Mouse (Mus musculus): ENCODE data around the gene Msrb3. TPM values are rescaled to one million over a fixed set of nuclear protein-coding genes. Genes with fewer than 3 reads are reported as not detected.
A peak's percentile ranks its signal among the peaks of the same experiment; 100 is the strongest.

The Msrb3 gene
- total RNA-seq (2021): 1 to 10 TPM; 4.2 to 4.3 TPM

DNA sequence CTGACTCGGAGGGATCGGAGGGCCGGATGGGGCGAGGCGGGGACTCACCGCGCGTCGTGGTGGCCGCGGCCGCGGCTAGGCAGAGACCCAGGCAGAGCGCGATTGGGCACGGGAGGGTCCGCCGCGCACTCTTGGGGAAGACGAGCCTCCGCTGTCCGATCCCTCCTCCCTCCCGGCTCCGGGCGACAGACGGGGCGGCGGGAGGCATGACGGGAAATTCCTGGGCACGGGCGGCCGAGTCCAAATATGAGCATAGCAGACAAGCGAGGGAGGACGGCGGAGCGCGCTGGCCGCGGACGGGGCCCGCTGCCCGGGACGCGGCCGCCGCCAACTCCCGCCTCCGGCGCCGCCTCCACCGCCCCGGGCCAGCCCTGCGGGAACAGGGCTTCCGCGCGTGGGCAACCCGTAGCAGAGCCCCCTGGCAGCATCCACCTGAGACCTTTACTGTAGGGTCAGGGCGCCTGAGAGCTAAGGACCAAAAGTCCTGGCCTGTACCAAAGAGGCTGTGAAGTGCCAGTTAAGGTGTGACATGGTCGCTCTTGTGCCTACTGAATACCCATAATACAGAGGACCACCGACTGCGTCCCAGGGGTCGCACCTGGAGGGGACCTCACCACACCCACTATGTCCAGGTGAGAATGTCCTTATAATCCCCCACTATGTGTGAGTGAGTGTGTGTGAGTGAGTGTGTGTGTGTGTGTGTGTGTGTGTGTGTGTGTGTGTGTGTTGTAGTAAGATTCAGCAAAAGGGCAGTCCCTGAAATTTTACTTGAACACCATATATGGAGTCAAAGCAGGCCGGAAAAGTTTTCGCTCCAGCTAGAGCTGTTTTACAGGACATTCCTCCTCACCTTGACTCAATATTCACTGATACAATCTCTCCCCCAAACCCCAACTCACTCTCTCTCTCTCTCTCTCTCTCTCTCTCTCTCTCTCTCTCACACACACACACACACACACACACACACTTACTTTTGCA, at the start of gene Msrb3:
Gene Msrb3 (minus strand): TSS at position 317 of the 978 bp plus-strand sequence.
- peak; percentile 29 to 87 for DNase-seq (ENCODE audit: extremely low spot score in 1 of 2, low spot score in 2 of 2)
- intact Hi-C loops (cut with DNase I): no loop called here

DNA sequence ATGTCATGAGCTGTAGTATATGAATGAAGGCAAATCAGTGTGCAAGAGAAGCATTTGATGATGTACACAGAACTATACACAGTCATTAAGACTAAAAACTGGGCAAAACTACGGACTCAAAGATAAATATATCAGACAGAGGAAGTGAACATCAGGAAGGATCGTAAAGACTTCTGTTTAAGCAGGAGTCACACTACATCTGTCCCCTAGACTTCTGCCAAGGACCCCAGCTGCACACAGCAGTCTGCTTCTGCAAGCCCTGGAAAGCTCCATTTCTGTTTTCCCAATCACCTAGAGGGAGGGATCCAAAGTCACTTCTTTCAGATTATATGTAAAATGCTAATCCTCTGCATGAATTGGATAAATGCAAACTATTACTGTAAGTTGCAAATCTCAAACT, 49.6 kb upstream of the Msrb3 start:
- no peak for DNase-seq (ENCODE audit: extremely low spot score in 1 of 2, low spot score in 2 of 2)
- intact Hi-C loops (cut with DNase I): no loop called here

DNA sequence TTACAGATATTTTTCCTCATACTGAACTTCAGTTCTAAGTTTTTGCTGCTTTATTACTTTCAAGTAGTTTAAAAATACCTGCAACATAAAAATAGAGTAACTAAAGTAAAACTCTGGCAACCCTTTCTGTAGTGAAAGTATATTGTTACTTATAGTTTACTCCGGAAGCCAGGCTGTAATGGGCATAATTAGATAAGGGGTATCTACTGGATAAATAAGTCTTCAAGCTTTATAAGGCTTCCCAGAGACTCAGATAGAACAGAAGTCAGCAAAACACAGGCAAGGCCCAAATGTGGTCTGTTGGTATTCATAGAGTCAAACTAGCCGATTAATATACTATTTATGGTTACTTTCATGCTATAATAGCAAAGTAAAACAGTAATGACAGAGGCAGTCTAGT, 48.9 kb upstream of the Msrb3 start:
- intact Hi-C loops (cut with DNase I): no loop called here
- DNase-seq (ENCODE audit: extremely low spot score in 1 of 2, low spot score in 2 of 2): no peak

DNA sequence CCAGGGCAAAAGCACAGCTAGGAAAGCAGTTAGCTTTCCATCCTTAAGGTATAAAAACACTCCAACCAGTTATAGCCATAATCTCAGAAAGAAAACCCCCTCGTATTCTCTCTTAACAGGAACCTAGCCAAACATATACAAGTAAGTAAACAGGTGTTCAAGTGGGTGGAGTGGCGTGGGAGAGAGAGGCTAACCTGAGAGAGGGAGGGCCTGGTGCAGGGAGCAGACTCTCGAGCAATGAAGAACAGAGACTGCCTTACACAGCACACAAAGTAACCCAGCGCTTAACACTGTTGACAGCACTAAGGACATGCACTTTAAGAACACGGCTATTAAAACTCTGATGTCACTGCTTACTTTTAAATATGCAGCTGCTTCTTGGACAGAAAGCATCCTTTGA, 47.9 kb upstream of the Msrb3 start:
- DNase-seq (ENCODE audit: extremely low spot score in 1 of 2, low spot score in 2 of 2): no peak
- intact Hi-C loops (cut with DNase I): no loop called here

DNA sequence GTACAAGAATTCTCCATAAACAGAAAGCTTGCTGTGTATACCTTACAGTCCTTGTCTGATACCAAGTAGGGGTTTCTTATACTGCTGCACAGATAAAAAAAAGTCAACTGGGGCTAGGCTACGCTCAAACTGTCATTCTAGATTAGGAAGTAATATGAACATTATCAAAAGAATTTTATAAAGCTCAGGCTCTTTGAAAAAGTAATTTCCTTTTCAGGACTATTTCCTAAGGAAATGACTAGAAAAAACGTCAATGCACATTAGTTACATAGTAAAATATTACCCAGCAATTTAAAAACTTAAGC, 40.0 kb upstream of the Msrb3 start:
- intact Hi-C loops (cut with DNase I): loop anchor here (5.0 kb wide), 3 partner anchors 38 to 318 kb away; partner anchors contain the start of genes Lemd3 and Wif1

DNA sequence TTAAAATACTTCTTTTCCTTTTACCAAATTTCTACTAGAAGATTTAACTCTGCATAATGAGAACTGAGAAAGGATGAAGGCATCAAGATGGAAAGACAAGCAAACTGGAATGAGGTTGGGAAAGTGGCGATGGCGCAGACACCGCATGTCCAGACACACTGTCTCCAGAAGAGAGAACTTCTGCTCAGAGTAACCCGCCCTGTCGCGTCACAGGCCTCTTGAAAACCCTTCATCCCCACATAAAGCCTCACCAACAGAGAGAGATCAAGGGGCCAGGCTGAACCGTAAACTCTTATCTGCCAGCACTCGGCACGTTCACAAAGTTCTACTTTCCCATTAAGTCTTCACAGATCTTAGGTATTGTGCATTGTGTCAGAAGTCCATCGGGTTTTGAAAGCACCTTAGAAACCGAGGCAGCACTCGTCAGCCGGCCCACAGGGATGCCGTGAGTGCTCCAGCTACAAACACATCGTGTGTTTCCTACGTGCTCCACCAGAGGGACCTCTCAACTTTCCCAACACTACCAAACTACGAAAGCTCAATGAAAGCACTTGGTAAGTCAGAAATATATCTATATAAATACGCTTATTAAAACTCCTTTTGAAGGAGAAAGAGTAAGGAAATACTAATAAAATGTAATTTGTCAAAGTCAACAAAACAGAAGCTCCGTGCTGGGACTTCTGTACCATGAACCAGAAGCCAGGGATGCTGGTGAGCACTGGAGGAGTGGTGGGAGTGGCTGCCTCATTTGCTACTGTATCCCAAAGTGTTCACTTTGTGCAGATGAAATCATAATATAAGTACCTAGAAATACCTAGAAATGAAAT, 39.4 kb upstream of the Msrb3 start:
- intact Hi-C loops (cut with DNase I): loop anchor here (5.0 kb wide), 3 partner anchors 39 to 319 kb away; partner anchors contain the start of genes Lemd3 and Wif1
- peak; percentile 43 to 45 for DNase-seq (ENCODE audit: extremely low spot score in 1 of 2, low spot score in 2 of 2)

More for the DNA sequence above, 40.0 kb upstream of the Msrb3 start:
- no peak for DNase-seq (ENCODE audit: extremely low spot score in 1 of 2, low spot score in 2 of 2)

DNA sequence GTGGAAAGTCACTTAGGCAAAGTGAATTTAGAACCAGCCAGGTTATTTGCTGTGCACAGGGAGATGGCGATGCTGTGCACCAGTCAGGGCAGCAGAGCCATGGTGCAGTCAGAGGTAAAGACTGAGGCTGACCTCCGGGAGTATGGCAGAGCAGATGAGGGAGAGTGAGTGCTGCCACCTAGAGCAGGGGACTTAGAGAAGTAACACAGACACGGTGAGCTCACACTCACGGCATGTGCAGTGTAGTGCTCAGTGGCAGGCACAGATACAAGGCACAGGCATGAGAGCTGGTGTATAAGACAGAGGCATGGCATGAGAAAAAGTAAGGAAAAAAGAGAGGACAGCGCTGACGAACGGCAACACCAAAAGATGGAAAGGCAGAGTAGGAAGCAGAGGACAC, 30.6 kb upstream of the Msrb3 start:
- DNase-seq (ENCODE audit: extremely low spot score in 1 of 2, low spot score in 2 of 2): no peak
- intact Hi-C loops (cut with DNase I): no loop called here

DNA sequence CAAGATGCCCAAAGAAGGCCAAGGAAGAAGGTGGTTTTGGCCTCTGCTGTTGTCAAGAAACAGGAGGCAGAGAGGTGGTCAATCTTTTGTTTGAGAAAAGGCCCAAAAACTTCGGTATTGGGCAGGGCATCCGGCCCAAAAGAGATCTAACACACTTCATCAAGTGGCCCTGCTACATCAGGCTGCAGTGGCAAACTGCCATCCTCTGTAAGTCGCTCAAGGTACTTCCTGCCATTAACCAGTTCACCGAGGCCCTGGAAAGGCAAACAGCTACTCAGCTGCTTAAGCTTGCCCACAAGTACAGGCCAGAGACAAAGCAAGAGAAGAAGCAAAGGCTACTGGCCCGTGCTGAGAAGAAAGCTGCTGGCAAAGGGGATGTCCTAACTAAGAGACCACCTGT, 29.3 kb upstream of the Msrb3 start:
- no peak for DNase-seq (ENCODE audit: extremely low spot score in 1 of 2, low spot score in 2 of 2)
- intact Hi-C loops (cut with DNase I): no loop called here

DNA sequence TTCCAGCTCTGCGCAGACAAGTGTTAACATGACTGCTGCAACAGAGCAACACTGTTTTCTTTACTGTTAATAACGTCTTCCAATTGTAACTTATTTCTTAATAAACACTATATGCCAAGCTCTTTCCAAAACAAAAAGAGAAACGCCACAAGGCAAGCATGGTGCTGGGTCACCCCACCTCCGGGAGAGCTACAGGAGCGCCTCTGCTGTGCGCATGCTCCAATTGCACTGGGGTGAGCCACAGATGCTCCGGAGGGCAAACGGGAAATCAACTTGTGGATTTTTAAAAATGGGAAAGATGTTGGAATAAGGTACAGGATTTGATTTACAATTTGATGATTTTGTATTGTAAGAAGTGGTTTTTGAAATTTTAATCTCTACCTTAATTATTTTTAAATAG, 27.3 kb upstream of the Msrb3 start:
- DNase-seq (ENCODE audit: extremely low spot score in 1 of 2, low spot score in 2 of 2): no peak
- intact Hi-C loops (cut with DNase I): no loop called here

DNA sequence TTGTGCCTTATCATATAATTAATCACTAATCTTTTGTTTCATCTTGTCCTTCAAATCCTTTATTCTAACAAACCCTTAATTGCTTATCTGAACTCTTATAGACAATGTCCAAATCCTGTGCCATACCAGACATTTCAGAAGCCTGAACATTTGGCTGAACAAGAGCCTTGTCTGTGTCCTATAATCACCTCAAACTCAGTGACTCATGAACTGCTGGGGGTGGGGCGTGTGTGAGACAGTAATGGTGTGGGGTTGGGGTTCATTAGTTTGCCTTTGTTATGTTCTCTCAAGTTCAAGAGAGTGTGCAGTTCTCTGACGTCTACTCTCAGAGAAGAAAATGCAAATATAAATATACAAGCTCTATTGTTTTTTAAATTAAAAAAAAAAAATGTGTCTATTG, 22.6 kb upstream of the Msrb3 start:
- intact Hi-C loops (cut with DNase I): no loop called here
- no peak for DNase-seq (ENCODE audit: extremely low spot score in 1 of 2, low spot score in 2 of 2)

DNA sequence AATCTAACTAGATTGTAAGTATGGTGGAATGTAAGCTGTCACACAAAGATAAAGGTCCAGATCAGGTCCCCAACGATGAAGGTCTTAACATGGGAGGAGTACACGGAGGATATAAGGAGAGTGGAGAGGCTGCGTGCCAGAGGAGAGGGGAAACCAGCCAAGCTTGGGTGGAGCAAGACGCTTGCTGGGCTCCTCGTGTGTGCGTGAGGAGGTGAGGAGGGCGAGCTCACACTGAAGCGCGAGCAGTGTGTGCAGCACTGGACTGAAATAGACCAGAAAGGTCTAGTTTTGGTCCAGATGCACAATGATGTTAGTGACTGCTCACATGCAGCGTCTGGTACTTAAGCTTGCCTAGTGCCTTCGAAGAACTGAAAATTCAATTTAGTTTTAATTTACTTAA, 21.7 kb upstream of the Msrb3 start:
- no peak for DNase-seq (ENCODE audit: extremely low spot score in 1 of 2, low spot score in 2 of 2)
- intact Hi-C loops (cut with DNase I): no loop called here

DNA sequence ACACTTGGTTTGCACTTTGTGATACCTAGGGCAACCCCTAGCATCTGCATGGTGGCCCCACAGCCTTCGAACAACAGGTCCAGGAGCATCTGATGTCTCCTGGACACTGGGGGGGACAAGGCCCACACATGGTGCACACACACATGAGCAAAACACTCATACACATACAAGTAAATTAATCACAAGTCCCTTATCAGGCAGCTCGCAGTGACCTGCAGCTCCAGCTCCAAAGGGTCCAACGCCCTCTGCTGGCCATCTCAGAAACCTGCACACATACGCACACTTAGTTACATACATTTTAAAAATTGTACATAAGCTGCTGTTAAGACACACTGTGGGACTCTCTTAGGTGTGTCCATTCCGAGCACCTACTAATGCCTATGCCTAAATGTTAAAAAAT, 17.3 kb upstream of the Msrb3 start:
- intact Hi-C loops (cut with DNase I): no loop called here
- DNase-seq (ENCODE audit: extremely low spot score in 1 of 2, low spot score in 2 of 2): no peak

DNA sequence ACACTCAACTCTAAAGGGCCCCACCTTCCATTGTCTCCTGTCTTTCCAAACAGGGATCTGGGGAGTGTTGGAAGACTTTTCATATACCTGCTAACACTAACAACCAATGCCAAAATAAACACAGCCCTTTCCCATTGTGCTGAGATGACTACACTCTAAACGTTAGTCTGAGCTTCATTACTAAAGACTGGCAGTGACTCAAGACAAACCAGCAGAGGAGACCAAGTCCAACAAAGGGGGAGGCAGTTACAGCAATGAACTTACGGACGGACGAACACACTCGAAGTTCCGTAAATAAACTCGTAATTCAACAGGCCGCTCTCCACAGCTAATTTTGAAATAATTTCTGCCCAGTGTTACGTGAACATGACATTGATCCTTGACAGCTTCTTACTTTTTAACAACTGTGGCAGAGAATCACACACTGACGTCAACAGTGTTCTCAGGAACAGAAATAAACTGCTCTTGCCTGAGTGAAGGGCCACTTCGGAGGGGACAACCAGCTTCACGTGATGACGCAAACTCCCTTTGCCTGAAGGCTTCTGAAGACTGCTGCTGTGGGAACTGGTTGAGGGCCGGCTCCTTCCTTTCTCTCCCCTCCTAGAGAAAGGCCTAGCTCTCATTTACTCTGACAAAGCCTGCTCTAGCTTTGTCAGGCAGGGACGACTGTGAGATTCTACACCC, 16.2 kb upstream of the Msrb3 start:
- DNase-seq (ENCODE audit: extremely low spot score in 1 of 2, low spot score in 2 of 2): no peak
- intact Hi-C loops (cut with DNase I): no loop called here

DNA sequence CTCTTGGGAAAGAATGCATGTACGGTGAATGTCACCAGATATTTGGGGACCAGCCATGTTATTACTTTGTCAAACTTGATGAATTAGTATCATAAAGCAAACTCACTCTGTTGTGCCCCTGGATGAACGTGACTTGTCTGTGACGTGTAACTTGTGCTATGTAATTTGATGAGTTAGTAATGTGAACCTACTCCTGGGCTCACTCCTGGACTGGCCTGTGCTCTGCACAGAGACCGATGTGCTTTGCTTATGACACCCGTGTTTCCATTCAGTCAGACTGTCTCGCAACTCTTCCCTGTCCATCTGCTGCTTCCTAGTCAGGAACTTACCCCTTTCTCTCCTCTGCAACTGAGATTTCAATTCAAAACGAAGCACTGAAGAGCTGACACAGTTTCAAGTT, 15.4 kb upstream of the Msrb3 start:
- no peak for DNase-seq (ENCODE audit: extremely low spot score in 1 of 2, low spot score in 2 of 2)
- intact Hi-C loops (cut with DNase I): no loop called here

DNA sequence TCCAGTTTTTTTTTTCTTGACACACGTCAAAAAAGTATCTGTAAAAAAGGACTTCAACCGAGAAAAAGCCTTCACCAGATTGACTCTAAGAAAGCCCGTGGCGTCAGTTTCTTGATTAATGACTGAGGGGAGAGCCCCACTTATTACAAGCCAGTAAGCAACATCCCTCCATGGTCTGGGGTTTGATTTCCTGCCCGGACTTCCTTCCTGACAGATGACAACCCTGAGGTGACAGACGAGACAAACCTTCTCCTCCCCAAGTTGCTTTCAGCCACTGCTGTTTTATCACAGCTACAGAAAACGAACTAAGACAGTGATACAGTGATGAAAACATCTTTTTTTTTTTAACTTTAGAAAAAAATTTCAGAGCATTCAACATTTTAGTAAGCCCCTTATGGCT, 14.9 kb upstream of the Msrb3 start:
- DNase-seq (ENCODE audit: extremely low spot score in 1 of 2, low spot score in 2 of 2): no peak
- intact Hi-C loops (cut with DNase I): no loop called here

DNA sequence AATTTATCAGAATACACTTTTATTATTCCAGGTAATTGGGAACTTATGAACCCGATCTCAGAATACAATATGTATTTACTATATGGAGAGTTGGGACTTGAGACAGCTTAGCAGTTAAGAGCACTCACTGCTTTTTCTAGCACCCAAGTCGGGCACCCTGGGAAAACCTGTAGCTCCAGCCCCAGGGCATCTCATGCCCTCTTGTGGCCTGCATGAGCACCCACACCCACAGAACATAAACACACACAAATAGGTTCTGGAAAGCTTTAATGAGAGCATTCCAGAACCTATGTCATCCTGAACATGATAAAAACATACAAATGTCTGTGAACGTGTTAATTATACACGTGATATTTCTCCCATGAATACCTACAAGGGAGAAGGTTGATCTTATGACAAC, 13.1 kb upstream of the Msrb3 start:
- DNase-seq (ENCODE audit: extremely low spot score in 1 of 2, low spot score in 2 of 2): no peak
- intact Hi-C loops (cut with DNase I): no loop called here

DNA sequence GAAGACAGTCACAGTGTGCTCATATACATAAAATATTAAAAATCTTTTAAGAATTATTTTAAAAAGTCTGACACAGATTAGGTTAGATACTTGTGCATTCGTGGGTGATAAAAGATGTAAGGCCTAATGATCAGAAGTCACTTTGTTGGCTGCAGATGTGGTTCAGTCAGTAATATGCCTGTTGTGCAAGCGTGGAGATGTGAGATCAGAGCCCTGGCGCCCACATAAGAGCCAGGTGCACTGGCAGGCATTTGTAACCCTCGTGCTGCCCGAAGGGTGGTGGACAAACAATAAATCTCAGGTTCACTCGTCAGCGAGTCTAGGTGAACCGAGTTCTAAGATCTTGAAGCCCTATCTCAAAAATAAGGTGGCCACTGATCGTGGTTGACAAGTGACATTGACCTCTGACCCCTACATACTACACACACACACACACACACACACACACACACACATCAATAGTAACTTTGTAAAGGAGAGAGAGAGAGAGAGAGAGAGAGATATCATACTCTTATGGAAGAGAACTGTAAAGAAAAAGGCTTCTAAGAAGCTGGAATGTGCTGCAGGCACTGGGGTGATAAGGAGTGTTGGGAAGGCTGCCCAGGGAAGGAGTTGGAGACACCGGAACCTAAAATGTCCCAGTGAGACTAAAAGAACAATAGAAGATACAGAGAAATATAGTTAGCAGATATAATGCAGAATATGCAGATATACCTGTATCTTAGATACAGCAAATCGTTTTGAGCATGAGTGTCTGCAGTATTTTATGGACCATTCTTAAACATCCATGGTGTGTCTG, 10.1 kb upstream of the Msrb3 start:
- DNase-seq (ENCODE audit: extremely low spot score in 1 of 2, low spot score in 2 of 2): no peak
- intact Hi-C loops (cut with DNase I): no loop called here

DNA sequence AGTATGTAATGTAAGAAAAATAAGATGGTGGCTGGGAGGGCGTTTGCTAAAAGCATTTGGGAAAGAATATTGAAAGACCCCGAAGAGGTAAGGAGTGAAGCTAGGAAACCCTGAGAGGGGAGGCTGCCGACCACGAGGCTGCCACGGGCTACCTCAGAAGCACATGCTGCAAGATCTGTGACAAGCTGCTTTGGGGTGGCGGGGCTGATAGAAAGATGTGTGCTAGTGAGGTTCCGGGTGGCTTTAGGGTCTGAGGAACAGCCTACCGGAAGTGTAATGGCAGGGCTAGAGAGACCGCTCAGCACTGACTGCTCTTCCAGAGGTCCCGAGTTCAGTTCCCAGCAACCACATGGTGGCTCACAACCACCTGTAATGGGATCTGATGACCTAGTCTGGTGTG, 5.8 kb upstream of the Msrb3 start:
- intact Hi-C loops (cut with DNase I): no loop called here
- no peak for DNase-seq (ENCODE audit: extremely low spot score in 1 of 2, low spot score in 2 of 2)

Measured in left cerebral cortex, postnatal 10 days (tissue).